Mouse (Mus musculus) C2C12 (cell line): ENCODE results near the gene Cntnap4. TPM values are rescaled to one million over a fixed set of nuclear protein-coding genes. Genes with fewer than 3 reads are reported as not detected.

Source experiments
- H3K27me3 ChIP-seq: one replicate; pipeline ENCODE4 v1.6.1; 2011; ENCODE audit not compliant: control insufficient read depth, insufficient read depth, insufficient read length
- H3K36me3 ChIP-seq: one replicate; pipeline ENCODE4 v1.6.1; 2011; ENCODE audit not compliant: control insufficient read depth, insufficient read depth
- H3K4me3 ChIP-seq: one replicate; pipeline ENCODE4 v1.5.1; 2011; ENCODE audit warnings: mild to moderate bottlenecking, control low read depth; ENCODE audit not compliant: poor library complexity, insufficient read depth, severe bottlenecking
- H3K79me2 ChIP-seq: one replicate; pipeline ENCODE4 v1.6.1; 2011; ENCODE audit not compliant: control insufficient read depth, insufficient read depth
- H3K79me3 ChIP-seq: one replicate; pipeline ENCODE4 v1.6.1; 2011; ENCODE audit warnings: low read depth, control low read depth
- H3ac ChIP-seq: one replicate; pipeline ENCODE3; 2011; ENCODE audit warnings: low read depth; ENCODE audit not compliant: control insufficient read depth, insufficient read length
- CEBPB ChIP-seq: IDR thresholded peaks from one replicate; pipeline ENCODE4 v1.6.1; 2011; ENCODE audit warnings: low read depth, mild to moderate bottlenecking, control low read depth, moderate library complexity
- CTCF ChIP-seq: IDR thresholded peaks from one replicate; pipeline ENCODE4 v1.5.1; 2011; ENCODE audit not compliant: control insufficient read depth, insufficient read depth, insufficient read length
- FOSL1 ChIP-seq: IDR thresholded peaks from one replicate; pipeline ENCODE4 v1.8.0; 2011; ENCODE audit warnings: mild to moderate bottlenecking, low read length; ENCODE audit not compliant: poor library complexity, insufficient read depth, severe bottlenecking
- MAX ChIP-seq: IDR thresholded peaks from one replicate; pipeline ENCODE4 v1.6.1; 2011; ENCODE audit warnings: mild to moderate bottlenecking, control low read depth
- MYOD1 ChIP-seq: IDR thresholded peaks from one replicate; pipeline ENCODE4 v1.6.1; 2011; ENCODE audit warnings: low read depth; ENCODE audit not compliant: control insufficient read depth, insufficient read length
- MYOG ChIP-seq: IDR thresholded peaks from one replicate; pipeline ENCODE4 v1.6.1; 2011; ENCODE audit not compliant: control insufficient read depth, insufficient read length; ENCODE audit errors: extremely low read depth
- USF1 ChIP-seq: IDR thresholded peaks from one replicate; pipeline ENCODE4 v1.6.1; 2011; ENCODE audit warnings: low read depth, mild to moderate bottlenecking, control low read depth, moderate library complexity
- polyA plus RNA-seq: library from polyadenylated mRNA; unstranded; fragments of >200 nt; fragmentation: generic; extraction: Trizol; gene quantifications from one replicate; pipeline ENCODE4 v1.2.1, GENCODE M21; 2012; ENCODE audit warnings: missing spikeins

Gene Cntnap4
- polyA plus RNA-seq, 1 experiment = 7.5 TPM

- no peaks in the 10 kb centered on the region for H3K36me3 ChIP-seq
- TF ChIP-seq MYOG (no peak), CEBPB (no peak), MAX (no peak), MYOD1 (peak; percentile 74)
- no peak overlapping the region for H3ac ChIP-seq
- H3K4me3 ChIP-seq = no peak overlapping the region
- no peaks in the 10 kb centered on the region for H3K27me3 ChIP-seq
- H3K79me3 ChIP-seq = no peaks in the 10 kb centered on the region
- no peaks in the 10 kb centered on the region for H3K79me2 ChIP-seq
Measured at GRCm38 (mm10) chr8:112588357-112589051, 18.7 kb downstream of the Cntnap4 start.

DNA sequence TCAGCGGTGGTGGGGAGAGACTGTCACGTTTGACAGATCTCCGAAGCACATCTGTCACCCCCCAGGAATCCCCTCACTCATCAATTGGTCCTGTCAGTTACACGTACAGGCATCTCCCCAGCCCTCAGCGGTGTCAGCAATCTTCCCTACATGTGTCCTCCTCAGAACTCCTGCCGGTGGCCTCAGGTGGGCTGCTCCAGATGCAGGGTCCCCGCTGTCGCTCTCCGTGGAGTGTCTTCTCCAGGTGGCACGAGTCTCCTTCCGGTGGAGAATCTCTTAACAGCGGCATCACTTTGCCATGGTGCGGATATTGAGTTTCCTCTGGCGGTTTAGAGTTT lies 19.2 kb downstream of the Cntnap4 start:
- Histone ChIP-seq H3K27me3 (no peaks in the 10 kb centered on the region), H3ac (no peak overlapping the region), H3K79me2 (no peaks in the 10 kb centered on the region), H3K4me3 (no peak overlapping the region), H3K79me3 (no peaks in the 10 kb centered on the region), H3K36me3 (no peaks in the 10 kb centered on the region)
- TF ChIP-seq MYOD1 = no peak
- no peak for TF ChIP-seq USF1
- no peak for TF ChIP-seq MAX
- no peak for TF ChIP-seq CTCF
- no peak for TF ChIP-seq CEBPB
- no peak for TF ChIP-seq MYOG
- no peak for TF ChIP-seq FOSL1

DNA sequence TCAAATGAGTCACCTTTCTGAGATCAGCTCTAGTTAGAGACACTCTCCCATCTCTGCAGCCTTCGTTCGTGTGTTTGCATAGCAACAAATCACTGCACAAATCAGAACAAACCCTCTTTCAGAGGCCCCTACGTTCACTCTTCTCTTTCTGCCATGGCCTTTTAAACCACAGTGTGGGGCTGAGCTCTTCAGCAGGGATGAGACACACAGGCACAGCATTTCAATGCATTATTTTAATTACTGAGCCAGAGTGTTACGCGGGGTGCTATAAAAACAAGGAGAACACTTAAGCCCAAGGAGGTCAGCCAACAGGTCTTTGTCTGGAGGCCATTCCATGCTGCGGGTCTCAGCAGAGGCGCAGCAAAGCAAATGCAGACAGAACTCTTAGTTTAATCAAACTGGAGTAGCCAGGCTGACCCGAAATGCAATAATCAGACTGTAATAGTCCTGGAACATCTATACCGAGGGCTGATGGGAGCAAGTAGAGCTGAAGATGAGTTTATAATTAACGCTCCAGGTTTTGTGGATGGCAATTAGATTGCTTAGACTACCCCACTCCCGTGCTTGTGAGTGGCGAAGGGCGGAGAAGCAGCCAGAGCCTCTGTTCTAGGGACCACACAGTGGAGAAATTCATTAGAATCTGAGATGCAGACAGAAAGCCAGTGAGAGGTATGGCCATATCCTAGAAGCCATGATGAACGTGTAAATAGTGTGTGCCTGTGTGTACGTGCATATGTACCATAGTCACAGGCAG lies 26.4 kb downstream of the Cntnap4 start:
- H3ac ChIP-seq = no peak overlapping the region
- no peaks in the 10 kb centered on the region for H3K36me3 ChIP-seq
- H3K79me3 ChIP-seq = no peaks in the 10 kb centered on the region
- H3K4me3 ChIP-seq = no peak overlapping the region
- TF ChIP-seq MYOD1 (no peak), FOSL1 (no peak), USF1 (no peak), CTCF (no peak), CEBPB (no peak), MYOG (no peak), MAX (no peak)
- no peaks in the 10 kb centered on the region for H3K27me3 ChIP-seq
- H3K79me2 ChIP-seq = no peaks in the 10 kb centered on the region

- Histone ChIP-seq H3K79me2 (no peaks in the 10 kb centered on the region), H3K27me3 (no peaks in the 10 kb centered on the region), H3ac (no peak overlapping the region), H3K36me3 (no peaks in the 10 kb centered on the region), H3K79me3 (no peaks in the 10 kb centered on the region), H3K4me3 (no peak overlapping the region)
- TF ChIP-seq CEBPB (no peak), MYOG (no peak), MYOD1 (no peak), MAX (no peak), USF1 (no peak), CTCF (no peak), FOSL1 (no peak)
Measured at GRCm38 (mm10) chr8:112599975-112600374, 30.1 kb downstream of the Cntnap4 start.

DNA sequence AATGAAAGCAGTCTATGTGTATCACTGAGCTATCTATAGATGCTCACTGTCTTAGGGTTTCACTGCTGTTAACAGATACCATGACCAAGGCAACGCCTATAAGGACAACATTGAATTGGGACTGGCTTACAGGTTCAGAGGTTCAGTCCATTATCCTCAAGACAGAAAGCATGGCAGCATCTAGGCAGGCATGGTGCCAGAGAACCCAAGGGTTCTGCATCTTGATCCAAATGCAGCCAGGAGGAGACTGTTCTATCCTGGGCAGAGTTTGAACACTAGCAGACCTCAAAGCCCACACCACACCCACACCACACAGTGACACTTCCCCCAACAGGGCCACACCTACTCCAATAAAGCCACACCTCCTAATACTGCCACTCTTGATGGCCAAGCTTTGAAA lies 31.3 kb downstream of the Cntnap4 start:
- no peaks in the 10 kb centered on the region for H3K27me3 ChIP-seq
- TF ChIP-seq MAX (no peak), FOSL1 (no peak), MYOD1 (no peak), USF1 (no peak), CTCF (no peak), MYOG (no peak), CEBPB (no peak)
- no peak overlapping the region for H3K4me3 ChIP-seq
- no peaks in the 10 kb centered on the region for H3K79me2 ChIP-seq
- no peaks in the 10 kb centered on the region for H3K79me3 ChIP-seq
- H3ac ChIP-seq = no peak overlapping the region
- no peaks in the 10 kb centered on the region for H3K36me3 ChIP-seq

DNA sequence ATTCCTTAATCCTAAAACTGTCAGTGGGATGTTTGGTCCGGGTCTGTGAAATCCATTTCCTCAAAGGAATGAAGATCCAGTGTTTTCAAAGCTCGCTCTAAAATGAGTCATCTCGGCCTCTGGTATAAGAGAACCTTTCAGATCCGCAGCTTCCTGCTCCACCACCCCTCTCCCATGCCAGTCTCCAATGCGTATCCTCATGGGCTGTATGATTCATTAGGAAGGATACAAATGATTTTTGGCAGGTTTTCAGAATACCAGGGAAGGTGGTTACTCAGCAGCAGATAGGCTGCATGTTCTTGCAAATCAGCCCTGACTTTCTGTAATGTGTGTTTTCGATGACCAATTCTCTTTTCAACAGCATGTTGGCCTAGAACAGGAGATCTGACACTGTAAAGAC lies 40.3 kb downstream of the Cntnap4 start:
- H3K27me3 ChIP-seq = no peaks in the 10 kb centered on the region
- H3K36me3 ChIP-seq = no peaks in the 10 kb centered on the region
- no peak overlapping the region for H3K4me3 ChIP-seq
- H3ac ChIP-seq = no peak overlapping the region
- no peaks in the 10 kb centered on the region for H3K79me2 ChIP-seq
- TF ChIP-seq FOSL1 (peak; percentile 2), MAX (no peak), MYOD1 (no peak), USF1 (no peak), CEBPB (no peak)
- H3K79me3 ChIP-seq = no peaks in the 10 kb centered on the region
